Mouse (Mus musculus) lung, adult 2 months (tissue): ENCODE data around the gene Gm27021.

ENCODE experiments used
- CTCF ChIP-seq: fragments of 200-500 bp; IDR thresholded peaks from 2 replicates; pipeline ENCODE4 v1.5.1; 2011; ENCODE audit warnings: mild to moderate bottlenecking, low read length, control low read depth; ENCODE audit not compliant: insufficient read depth
- POLR2A ChIP-seq: fragments of 200-500 bp; IDR thresholded peaks from 2 replicates; pipeline ENCODE4 v1.6.1; 2011; ENCODE audit warnings: low read depth, mild to moderate bottlenecking, control low read depth, low read length, borderline replicate concordance; ENCODE audit errors: extremely low read depth

- TF ChIP-seq POLR2A = no peak
- no peak for TF ChIP-seq CTCF
Measured at GRCm38 (mm10) chr8:120686576-120686975, 18.7 kb upstream of the Gm27021 start.
